Mouse (Mus musculus) limb, embryonic 14.5 days (tissue): ENCODE measurements at regions not wholly inside any gene's neighbourhood (a gene's known extent, or its start where the extent isn't known, plus 50 kb on each side); places are given as distances from the start of the nearest gene placed in this dataset.

Source experiments
- ATAC-seq: fragments of 200-750 bp; cut with Nextera tagmentation; 2 replicates; pipeline ENCODE4 v1.8.0; 2017; ENCODE audit warnings: low read depth, moderate number of reproducible peaks, moderate TSS enrichment; ENCODE audit not compliant: low FRiP score
- DNase-seq: peaks from one replicate; pipeline ENCODE4 v3.0.0-alpha.2; 2015; ENCODE audit warnings: low spot score
- H3K27ac ChIP-seq: fragments of 300-500 bp; sonication (generic); replicated peaks from 2 replicates; pipeline ENCODE4 v1.5.1; 2014; ENCODE audit warnings: low read depth, mild to moderate bottlenecking, low read length, moderate library complexity, mixed read lengths
- H3K27me3 ChIP-seq: fragments of 300-500 bp; sonication (generic); 2 replicates; pipeline ENCODE4 v1.6.1; 2014; ENCODE audit warnings: low read length, mixed read lengths; ENCODE audit not compliant: control insufficient read depth, insufficient read depth
- H3K36me3 ChIP-seq: fragments of 300-500 bp; sonication (generic); 2 replicates; pipeline ENCODE4 v1.6.1; 2014; ENCODE audit warnings: mild to moderate bottlenecking, low read length, moderate library complexity, mixed read lengths; ENCODE audit not compliant: control insufficient read depth, insufficient read depth
- H3K4me1 ChIP-seq: fragments of 300-500 bp; sonication (generic); 2 replicates; pipeline ENCODE4 v1.6.1; 2014; ENCODE audit warnings: antibody characterized with exemption, low read length, mixed read lengths; ENCODE audit not compliant: control insufficient read depth, insufficient read depth
- H3K4me2 ChIP-seq: fragments of 300-500 bp; sonication (generic); replicated peaks from 2 replicates; pipeline ENCODE4 v1.6.1; 2014; ENCODE audit warnings: low read depth, mild to moderate bottlenecking, low read length, moderate library complexity; ENCODE audit not compliant: severe bottlenecking
- H3K4me3 ChIP-seq: fragments of 300-500 bp; sonication (generic); replicated peaks from 2 replicates; pipeline ENCODE4 v1.5.1; 2014; ENCODE audit warnings: low read length
- H3K9ac ChIP-seq: fragments of 300-500 bp; sonication (generic); 2 replicates; pipeline ENCODE4 v1.6.1; 2014; ENCODE audit warnings: mild to moderate bottlenecking, low read depth, low read length, moderate library complexity; ENCODE audit not compliant: severe bottlenecking
- H3K9me3 ChIP-seq: fragments of 300-500 bp; sonication (generic); 2 replicates; pipeline ENCODE4 v1.6.1; 2016; ENCODE audit warnings: low read length; ENCODE audit not compliant: control insufficient read depth
- POLR2A ChIP-seq: fragments of 200-500 bp; IDR thresholded peaks from 2 replicates; pipeline ENCODE4 v1.8.0; 2012; ENCODE audit warnings: inconsistent platforms, mild to moderate bottlenecking, moderate library complexity, borderline replicate concordance; ENCODE audit not compliant: insufficient read depth, insufficient read length; ENCODE audit errors: extremely low read depth
- WGBS: fragments of 180-500 bp; shearing (Covaris S2); extraction: QIAGEN DNeasy Blood & Tissue Kit; methylation state at CpG from one replicate; pipeline ENCODE4 v1.1.7; 2014; 5-methylcytosine and 5-hydroxymethylcytosine counted together

GRCm38 (mm10) chrX:99403521-99404149 lies 67.4 kb downstream of the Pja1 start:
- no peaks in the 10 kb centered on the region for H3K36me3 ChIP-seq
- no peak overlapping the region for H3K27ac ChIP-seq
- H3K4me1 ChIP-seq, result peaks cover 5% of the 10 kb centered on the region; the same call in 1 of the 2 replicates
- no peaks in the 10 kb centered on the region for H3K9me3 ChIP-seq
- H3K4me2 ChIP-seq, result no peak overlapping the region
- no peak for TF ChIP-seq POLR2A
- no peak overlapping the region for H3K9ac ChIP-seq
- DNase-seq, result no peak
- no peak overlapping the region for H3K4me3 ChIP-seq
- 48% methylated on average over 4 of the region's 6 CpGs for WGBS
- 0 out of 2 replicates have a peak, but pooled peaks have one; percentile 34 for ATAC-seq
- no peaks in the 10 kb centered on the region for H3K27me3 ChIP-seq

- Histone ChIP-seq H3K9ac (no peak overlapping the region), H3K27ac (no peak overlapping the region), H3K27me3 (no peaks in the 10 kb centered on the region), H3K4me1 (peaks cover 5% of the 10 kb centered on the region; the same call in 1 of the 2 replicates), H3K9me3 (no peaks in the 10 kb centered on the region), H3K4me3 (no peak overlapping the region), H3K4me2 (no peak overlapping the region), H3K36me3 (no peaks in the 10 kb centered on the region)
- WGBS, result 59% methylated on average over 9 of the region's 9 CpGs
- no peak for TF ChIP-seq POLR2A
- no peak for DNase-seq
- no peak for ATAC-seq
Measured at GRCm38 (mm10) chrX:99402841-99403520, 68.1 kb downstream of the Pja1 start.

GRCm38 (mm10) chrX:99397344-99397743 lies 73.7 kb downstream of the Pja1 start:
- Histone ChIP-seq H3K27me3 (no peaks in the 10 kb centered on the region; the same call in 1 of the 2 replicates), H3K27ac (peak overlapping the region; percentile 76), H3K9me3 (no peaks in the 10 kb centered on the region), H3K4me1 (peaks cover 18% of the 10 kb centered on the region), H3K36me3 (no peaks in the 10 kb centered on the region), H3K4me3 (no peak overlapping the region), H3K9ac (no peak overlapping the region), H3K4me2 (no peak overlapping the region)
- TF ChIP-seq POLR2A, result no peak
- ATAC-seq (peak; percentile 77), DNase-seq (peak; percentile 36)
- 46% methylated on average over 6 of the region's 8 CpGs for WGBS

- DNase-seq (no peak), ATAC-seq (peak; percentile 64)
- no peak for TF ChIP-seq POLR2A
- Histone ChIP-seq H3K27me3 (no peaks in the 10 kb centered on the region; the same call in 1 of the 2 replicates), H3K27ac (0 out of 2 replicates have a peak overlapping the region, but pooled peaks have one; percentile 8), H3K4me3 (no peak overlapping the region), H3K36me3 (no peaks in the 10 kb centered on the region), H3K9ac (no peak overlapping the region), H3K4me2 (no peak overlapping the region), H3K9me3 (no peaks in the 10 kb centered on the region), H3K4me1 (peaks cover 19% of the 10 kb centered on the region)
- WGBS, result 54% methylated on average over 6 of the region's 6 CpGs
Measured at GRCm38 (mm10) chrX:99396180-99396579, 74.9 kb downstream of the Pja1 start.

- no peak overlapping the region for H3K27ac ChIP-seq
- no peaks in the 10 kb centered on the region for H3K36me3 ChIP-seq
- no peak overlapping the region for H3K4me3 ChIP-seq
- no peak overlapping the region for H3K9ac ChIP-seq
- H3K4me2 ChIP-seq, result no peak overlapping the region
- 83% methylated on average over 3 of the region's 3 CpGs for WGBS
- DNase-seq (no peak), ATAC-seq (no peak)
- TF ChIP-seq POLR2A, result no peak
- no peaks in the 10 kb centered on the region; the same call in 1 of the 2 replicates for H3K27me3 ChIP-seq
- H3K4me1 ChIP-seq, result peaks cover 29% of the 10 kb centered on the region
- H3K9me3 ChIP-seq, result no peaks in the 10 kb centered on the region
Measured at GRCm38 (mm10) chrX:99395067-99395466, 76.0 kb downstream of the Pja1 start.
